ENCODE assay signal across 9 mouse cellular contexts in the genomic region with DNA sequence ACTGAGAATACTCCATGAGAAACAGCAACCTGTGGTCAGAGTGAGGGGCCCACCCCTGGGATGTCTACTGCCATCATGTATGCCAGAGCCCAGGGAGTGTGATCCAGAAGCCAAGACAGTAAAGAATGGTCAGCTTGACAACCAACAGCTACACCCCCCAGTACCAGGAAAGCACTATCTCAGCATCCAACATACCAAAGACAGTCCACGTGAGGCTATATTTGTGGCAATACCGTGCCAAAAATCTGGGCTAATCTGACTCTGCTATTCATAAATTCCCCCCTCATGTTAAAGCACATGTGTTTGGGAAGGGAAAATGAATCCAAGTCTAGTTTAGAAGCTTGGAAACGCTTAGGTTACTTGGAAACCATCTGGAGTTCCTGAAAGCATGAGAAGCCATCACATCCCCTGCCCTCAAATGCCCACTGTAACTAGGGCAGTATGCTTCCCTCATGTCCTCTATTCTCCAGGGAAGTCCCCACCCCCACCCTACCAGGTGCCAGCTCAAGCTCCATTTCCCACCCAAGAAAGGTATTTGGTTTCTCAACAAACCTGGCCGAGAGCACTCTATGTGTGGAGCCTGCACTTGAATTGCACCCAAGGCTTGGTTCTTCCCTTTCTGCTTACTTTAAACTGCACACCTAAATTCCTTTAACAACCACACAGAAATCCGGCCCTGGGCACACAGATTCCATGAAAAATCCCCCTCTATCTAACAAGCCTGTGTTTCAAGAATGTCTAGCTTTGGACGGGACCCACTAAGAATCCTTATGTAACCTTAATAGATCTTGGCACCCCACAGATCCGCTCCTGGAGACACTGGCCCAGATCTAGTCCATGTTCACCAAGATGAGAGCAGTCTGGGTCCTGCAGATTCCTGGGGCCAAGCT. TPM values are rescaled to one million over a fixed set of nuclear protein-coding genes. Genes with fewer than 3 reads are reported as not detected.
DNase-seq lines count a peak whose midpoint lies in the region; ATAC-seq lines count a peak whose summit lies in the region.
"Had no signal": no experiment of that assay in that cellular context is flagged by ENCODE, and none has a peak within 500 bp of the region (broad histone marks: within the 10 kb centered on the region; RNA-seq: fewer than 3 reads in every experiment).

No protein-coding gene starts in this region.

- peak overlapping the region; percentile 95 for H3K4me2 ChIP-seq in heart, embryonic 15.5 days
- H3K4me2 ChIP-seq in hindbrain, embryonic 16.5 days (ENCODE audit: low read length) = peak overlapping the region; percentile 62
- peak overlapping the region; percentile 90 for H3K4me2 ChIP-seq in midbrain, embryonic 14.5 days (ENCODE audit: low read length)
- no peak overlapping the region for H3K4me2 ChIP-seq in liver, embryonic 11.5 days

- peak overlapping the region; percentile 80 for H3K9ac ChIP-seq in heart, embryonic 15.5 days
- H3K9ac ChIP-seq in hindbrain, embryonic 16.5 days (ENCODE audit: low read depth, low read length) = peak overlapping the region; percentile 93
- peak overlapping the region; percentile 82; the same call in 1 of the 2 replicates for H3K9ac ChIP-seq in midbrain, embryonic 14.5 days (replicated peaks; ENCODE audit: low read length)
- H3K9ac ChIP-seq in liver, embryonic 11.5 days (ENCODE audit: low read depth, low read length) = no peak overlapping the region

- 36% methylated on average over 7 of the region's 7 CpGs for WGBS in heart, embryonic 15.5 days
- 58% methylated on average over 7 of the region's 7 CpGs for WGBS in embryonic facial prominence, embryonic 10.5 days
- WGBS in hindbrain, embryonic 16.5 days = 56% methylated on average over 7 of the region's 7 CpGs
- 63% methylated on average over 7 of the region's 7 CpGs for WGBS in midbrain, embryonic 14.5 days
- 60% methylated on average over 7 of the region's 7 CpGs for WGBS in liver, embryonic 11.5 days

- 0 out of 2 replicates have a peak, but pooled peaks cover 3% of the 10 kb centered on the region for H3K27me3 ChIP-seq in heart, embryonic 15.5 days
- peaks cover 23% of the 10 kb centered on the region for H3K27me3 ChIP-seq in embryonic facial prominence, embryonic 10.5 days (replicated peaks; ENCODE audit: low read depth, poor library complexity, severe bottlenecking)
- no peaks in the 10 kb centered on the region for H3K27me3 ChIP-seq in hindbrain, embryonic 16.5 days (replicated peaks; ENCODE audit: control insufficient read depth, insufficient read depth, low read length)
- no peaks in the 10 kb centered on the region for H3K27me3 ChIP-seq in midbrain, embryonic 14.5 days (ENCODE audit: control insufficient read depth, insufficient read depth, low read length)
- peaks cover 26% of the 10 kb centered on the region for H3K27me3 ChIP-seq in liver, embryonic 11.5 days (replicated peaks; ENCODE audit: control insufficient read depth, insufficient read depth, low read length)

- no peaks in the 10 kb centered on the region for H3K36me3 ChIP-seq in heart, embryonic 15.5 days
- H3K36me3 ChIP-seq in embryonic facial prominence, embryonic 10.5 days (replicated peaks) = no peaks in the 10 kb centered on the region
- H3K36me3 ChIP-seq in hindbrain, embryonic 16.5 days (ENCODE audit: control insufficient read depth, insufficient read depth, low read length) = no peaks in the 10 kb centered on the region
- no peaks in the 10 kb centered on the region for H3K36me3 ChIP-seq in midbrain, embryonic 14.5 days (ENCODE audit: control insufficient read depth, insufficient read depth, low read length)
- no peaks in the 10 kb centered on the region for H3K36me3 ChIP-seq in liver, embryonic 11.5 days (ENCODE audit: control insufficient read depth, insufficient read depth, low read length)

- no peak for ATAC-seq in heart, embryonic 15.5 days (replicated peaks; ENCODE audit: insufficient number of reproducible peaks, insufficient read depth, low FRiP score, low read depth)
- ATAC-seq in hindbrain, embryonic 16.5 days = no peak
- no peak for ATAC-seq in midbrain, embryonic 14.5 days (ENCODE audit: low FRiP score, low TSS enrichment)
- ATAC-seq in liver, embryonic 11.5 days (replicated peaks; ENCODE audit: low FRiP score) = no peak

- H3K27ac ChIP-seq in heart, embryonic 15.5 days = 0 out of 2 replicates have a peak overlapping the region, but pooled peaks have one; percentile 26
- no peak overlapping the region for H3K27ac ChIP-seq in embryonic facial prominence, embryonic 10.5 days (replicated peaks)
- no peak overlapping the region for H3K27ac ChIP-seq in hindbrain, embryonic 16.5 days (ENCODE audit: low read depth, low read length)
- no peak overlapping the region for H3K27ac ChIP-seq in midbrain, embryonic 14.5 days (replicated peaks; ENCODE audit: low read depth, low read length)
- H3K27ac ChIP-seq in liver, embryonic 11.5 days (ENCODE audit: low read depth, low read length) = no peak overlapping the region

- peaks cover 26% of the 10 kb centered on the region for H3K4me1 ChIP-seq in heart, embryonic 15.5 days (replicated peaks)
- H3K4me1 ChIP-seq in embryonic facial prominence, embryonic 10.5 days = peaks cover 16% of the 10 kb centered on the region
- peaks cover 12% of the 10 kb centered on the region for H3K4me1 ChIP-seq in hindbrain, embryonic 16.5 days (ENCODE audit: control insufficient read depth, insufficient read depth, low read depth, low read length)
- peaks cover 10% of the 10 kb centered on the region; the same call in 1 of the 2 replicates for H3K4me1 ChIP-seq in midbrain, embryonic 14.5 days (ENCODE audit: control insufficient read depth, insufficient read depth, low read length)
- H3K4me1 ChIP-seq in liver, embryonic 11.5 days (replicated peaks; ENCODE audit: control insufficient read depth, insufficient read depth, low read length) = no peaks in the 10 kb centered on the region

- DNase-seq in heart, adult 8-10 months (ENCODE audit: low spot score) = no peak
- no peak for DNase-seq in embryonic facial prominence, embryonic 10.5 days (ENCODE audit: low spot score)
- DNase-seq in midbrain, embryonic 14.5 days = no peak
- DNase-seq in liver, embryonic 11.5 days (ENCODE audit: low spot score) = no peak
- DNase-seq in kidney, postnatal 36 days = no peak
- no peak for DNase-seq in thymus, postnatal 36 days

- H3K4me3 ChIP-seq in heart, embryonic 15.5 days = peak overlapping the region; percentile 80
- peak overlapping the region; percentile 88; the same call in 1 of the 2 replicates for H3K4me3 ChIP-seq in embryonic facial prominence, embryonic 10.5 days
- peak overlapping the region; percentile 84 for H3K4me3 ChIP-seq in hindbrain, embryonic 16.5 days (ENCODE audit: low read length)
- peak overlapping the region; percentile 88 for H3K4me3 ChIP-seq in midbrain, embryonic 14.5 days (replicated peaks; ENCODE audit: low read depth, low read length)
- no peak overlapping the region for H3K4me3 ChIP-seq in liver, embryonic 11.5 days (ENCODE audit: low read depth, low read length)

- H3K9me3 ChIP-seq in heart, embryonic 15.5 days (replicated peaks) = no peaks in the 10 kb centered on the region
- H3K9me3 ChIP-seq in embryonic facial prominence, embryonic 10.5 days = no peaks in the 10 kb centered on the region
- H3K9me3 ChIP-seq in hindbrain, embryonic 16.5 days (ENCODE audit: control insufficient read depth, low read length) = no peaks in the 10 kb centered on the region
- no peaks in the 10 kb centered on the region for H3K9me3 ChIP-seq in midbrain, embryonic 14.5 days (ENCODE audit: control insufficient read depth, low read length)
- H3K9me3 ChIP-seq in liver, embryonic 11.5 days (ENCODE audit: control insufficient read depth, low read length) = no peaks in the 10 kb centered on the region

RNA-seq across cellular contexts. Expression of a gene that starts 1.5 kb away (rescaled TPM):
- polyA plus RNA-seq in heart, embryonic 15.5 days (2015; fragmentation: Nextera tagmentation; extraction: Ambion mirVana) = 10.5 and 12.9 TPM in 2 replicates
- 10 to 100 TPM; 24.4 to 26.0 (median 25.2) TPM for total RNA-seq in heart, adult 8-10 months (2022)
- 3.5 and 3.8 TPM in 2 replicates for polyA plus RNA-seq in embryonic facial prominence, embryonic 10.5 days (2016; fragmentation: Nextera tagmentation; extraction: Ambion mirVana)
- 20.7 and 21.8 TPM in 2 replicates for polyA plus RNA-seq in hindbrain, embryonic 16.5 days (2015; fragmentation: Nextera tagmentation; extraction: Ambion mirVana)
- polyA plus RNA-seq in midbrain, embryonic 14.5 days (2014; fragmentation: Nextera tagmentation; extraction: Ambion mirVana) = 13.0 and 14.9 TPM in 2 replicates
- polyA plus RNA-seq in liver, embryonic 11.5 days (2014; fragmentation: Nextera tagmentation; extraction: Ambion mirVana) = 1.6 and 2.1 TPM in 2 replicates

RNA-seq across cellular contexts. Expression of a gene that starts 1.5 kb away (rescaled TPM):
- polyA plus RNA-seq in heart, embryonic 15.5 days (2015; fragmentation: Nextera tagmentation; extraction: Ambion mirVana) = 0.11 TPM in 1 of 2 replicates, not detected in the other
- under 1 TPM in 2 of 4 experiments, not detected in 2; 0.24 to 0.72 TPM for total RNA-seq in heart, adult 8-10 months (2022)
- 0.23 TPM in 1 of 2 replicates, not detected in the other for polyA plus RNA-seq in embryonic facial prominence, embryonic 10.5 days (2016; fragmentation: Nextera tagmentation; extraction: Ambion mirVana)
- polyA plus RNA-seq in hindbrain, embryonic 16.5 days (2015; fragmentation: Nextera tagmentation; extraction: Ambion mirVana) = 0.19 TPM in 1 of 2 replicates, not detected in the other
- polyA plus RNA-seq in midbrain, embryonic 14.5 days (2014; fragmentation: Nextera tagmentation; extraction: Ambion mirVana) = 0.26 and 0.40 TPM in 2 replicates
- polyA plus RNA-seq in liver, embryonic 11.5 days (2014; fragmentation: Nextera tagmentation; extraction: Ambion mirVana) = not detected in 2 replicates
- polyA plus RNA-seq: Patski had no signal
